Mouse (Mus musculus) liver, embryonic 14.5 days (tissue): ENCODE measurements around the gene Cst12.

Experiments
- CTCF ChIP-seq: IDR thresholded peaks from 2 replicates; pipeline ENCODE4 v1.5.1; 2016; ENCODE audit warnings: antibody characterized with exemption, low read depth, control low read depth
- EP300 ChIP-seq: IDR thresholded peaks from 2 replicates; pipeline ENCODE4 v1.6.1; 2016; ENCODE audit warnings: antibody characterized with exemption, low read depth

GRCm38 (mm10) chr2:148751893-148752813 is 37.0 kb upstream of the Cst12 start:
- TF ChIP-seq CTCF (peak; percentile 72), EP300 (no peak)
